Mouse (Mus musculus) gastrocnemius, postnatal 25 days (tissue): ENCODE results near the gene Washc4. TPM values are rescaled to one million over a fixed set of nuclear protein-coding genes. Genes with fewer than 3 reads are reported as not detected.

Source experiments
- DNase-seq: peaks from one replicate; pipeline ENCODE4 v3.0.0; 2022
- total RNA-seq, 2 experiments: library from RNA; stranded (reverse); gene quantifications; 1 replicate in 1 of 2; 2 replicates in 1 of 2; pipeline ENCODE4 v1.2.3; 2021

The Washc4 gene
- total RNA-seq, 2 experiments from 2014 or later: 8.4 to 11.2 TPM

GRCm38 (mm10) chr10:83600650-83601049 lies 57.1 kb downstream of the Washc4 start:
- peak; percentile 31 for DNase-seq

GRCm38 (mm10) chr10:83603956-83604564 lies 60.5 kb downstream of the Washc4 start:
- DNase-seq: no peak

GRCm38 (mm10) chr10:83605637-83606183 lies 62.2 kb downstream of the Washc4 start:
- no peak for DNase-seq

- DNase-seq: no peak
Observed at GRCm38 (mm10) chr10:83607111-83607510, 63.6 kb downstream of the Washc4 start.

GRCm38 (mm10) chr10:83608596-83608995 lies 65.0 kb downstream of the Washc4 start:
- DNase-seq: no peak

GRCm38 (mm10) chr10:83610518-83610917 lies 67.0 kb downstream of the Washc4 start:
- DNase-seq: no peak

- no peak for DNase-seq
Observed at GRCm38 (mm10) chr10:83611863-83612262, 68.3 kb downstream of the Washc4 start.

- no peak for DNase-seq
Observed at GRCm38 (mm10) chr10:83612648-83613215, 69.2 kb downstream of the Washc4 start.

- DNase-seq: no peak
Observed at GRCm38 (mm10) chr10:83617366-83617765, 73.8 kb downstream of the Washc4 start.

GRCm38 (mm10) chr10:83618819-83619440 lies 75.4 kb downstream of the Washc4 start:
- peak; percentile 62 for DNase-seq

- no peak for DNase-seq
Observed at GRCm38 (mm10) chr10:83620350-83621055, 77.0 kb downstream of the Washc4 start.

GRCm38 (mm10) chr10:83624065-83624464 lies 80.5 kb downstream of the Washc4 start:
- no peak for DNase-seq

- DNase-seq: peak; percentile 49
Observed at GRCm38 (mm10) chr10:83624841-83625240, 81.3 kb downstream of the Washc4 start.

- no peak for DNase-seq
Observed at GRCm38 (mm10) chr10:83627113-83627687, 83.6 kb downstream of the Washc4 start.

- no peak for DNase-seq
Observed at GRCm38 (mm10) chr10:83628241-83628640, 84.7 kb downstream of the Washc4 start.

GRCm38 (mm10) chr10:83629190-83629781 lies 85.7 kb downstream of the Washc4 start:
- DNase-seq: peak; percentile 39

GRCm38 (mm10) chr10:83629878-83630277 lies 86.3 kb downstream of the Washc4 start:
- DNase-seq: no peak

- no peak for DNase-seq
Observed at GRCm38 (mm10) chr10:83630899-83631298, 87.3 kb downstream of the Washc4 start.

- no peak for DNase-seq
Observed at GRCm38 (mm10) chr10:83631775-83632174, 88.2 kb downstream of the Washc4 start.

- DNase-seq: no peak
Observed at GRCm38 (mm10) chr10:83632806-83633374, 89.3 kb downstream of the Washc4 start.

- no peak for DNase-seq
Observed at GRCm38 (mm10) chr10:83634461-83634860, 90.9 kb downstream of the Washc4 start.

- no peak for DNase-seq
Observed at GRCm38 (mm10) chr10:83636191-83636590, 92.6 kb downstream of the Washc4 start.
